Mouse (Mus musculus): ENCODE measurements at regions not wholly inside any gene's neighbourhood (a gene's known extent, or its start where the extent isn't known, plus 50 kb on each side); places are given as distances from the start of the nearest gene placed in this dataset.
A peak's percentile ranks its signal among the peaks of the same experiment; 100 is the strongest.
"Not testable (repeated sequence)": the region's sequence is repeated elsewhere in the genome, so short reads cannot be mapped to it uniquely, and the experiment has no call there.

- no peak for ATAC-seq (ENCODE audit: insufficient read depth, low FRiP score)
- no peak overlapping the region for H3K4me3 ChIP-seq (replicated peaks; ENCODE audit: low read length)
- H3K9me3 ChIP-seq (replicated peaks; ENCODE audit: control insufficient read depth, low read length), result peaks cover 36% of the 10 kb centered on the region
- no peaks in the 10 kb centered on the region for H3K27me3 ChIP-seq (ENCODE audit: control insufficient read depth, insufficient read depth, low read length)
- no peak overlapping the region for H3K27ac ChIP-seq (ENCODE audit: low read length)
- no peak overlapping the region for H3K4me2 ChIP-seq (ENCODE audit: low read depth, low read length)
- WGBS, result 94% methylated on average over 1 of the region's 1 CpGs
- no peaks in the 10 kb centered on the region for H3K36me3 ChIP-seq (ENCODE audit: control insufficient read depth, insufficient read depth, low read length)
- H3K4me1 ChIP-seq (ENCODE audit: control insufficient read depth, insufficient read depth, low read length), result no peaks in the 10 kb centered on the region
- no peak overlapping the region for H3K9ac ChIP-seq (ENCODE audit: low read length)
Measured at GRCm38 (mm10) chr4:122025866-122026265, 404.0 kb upstream of the Gm12887 start.

- WGBS, result 85% methylated on average over 15 of the region's 15 CpGs
- no peak overlapping the region for H3K4me3 ChIP-seq (replicated peaks; ENCODE audit: low read length)
- no peaks in the 10 kb centered on the region for H3K4me1 ChIP-seq (ENCODE audit: control insufficient read depth, insufficient read depth, low read length)
- no peak overlapping the region for H3K9ac ChIP-seq (ENCODE audit: low read length)
- H3K4me2 ChIP-seq (ENCODE audit: low read depth, low read length), result no peak overlapping the region
- ATAC-seq (ENCODE audit: insufficient read depth, low FRiP score), result peak; percentile 50; the same call in 1 of the 2 replicates
- H3K27ac ChIP-seq (ENCODE audit: low read length), result no peak overlapping the region
- H3K9me3 ChIP-seq (replicated peaks; ENCODE audit: control insufficient read depth, low read length), result peaks cover 36% of the 10 kb centered on the region
- H3K27me3 ChIP-seq (ENCODE audit: control insufficient read depth, insufficient read depth, low read length), result no peaks in the 10 kb centered on the region
- no peaks in the 10 kb centered on the region for H3K36me3 ChIP-seq (ENCODE audit: control insufficient read depth, insufficient read depth, low read length)
Measured at GRCm38 (mm10) chr4:122022854-122023253, 401.0 kb upstream of the Gm12887 start.

- H3K9ac ChIP-seq (ENCODE audit: low read length); H3K4me1 ChIP-seq (ENCODE audit: control insufficient read depth, insufficient read depth, low read length); H3K4me2 ChIP-seq (ENCODE audit: low read depth, low read length); H3K36me3 ChIP-seq (ENCODE audit: control insufficient read depth, insufficient read depth, low read length); H3K27me3 ChIP-seq (ENCODE audit: control insufficient read depth, insufficient read depth, low read length); H3K4me3 ChIP-seq (replicated peaks; ENCODE audit: low read length); H3K27ac ChIP-seq (ENCODE audit: low read length): not testable (repeated sequence)
- H3K9me3 ChIP-seq (replicated peaks; ENCODE audit: control insufficient read depth, low read length), result peaks cover 17% of the 10 kb centered on the region
- WGBS, result 94% methylated on average over 26 of the region's 26 CpGs
- ATAC-seq (ENCODE audit: insufficient read depth, low FRiP score), result 0 out of 2 replicates have a peak, but pooled peaks have one; percentile 13
Measured at GRCm38 (mm10) chr4:122008938-122009459, 387.1 kb upstream of the Gm12887 start.

DNA sequence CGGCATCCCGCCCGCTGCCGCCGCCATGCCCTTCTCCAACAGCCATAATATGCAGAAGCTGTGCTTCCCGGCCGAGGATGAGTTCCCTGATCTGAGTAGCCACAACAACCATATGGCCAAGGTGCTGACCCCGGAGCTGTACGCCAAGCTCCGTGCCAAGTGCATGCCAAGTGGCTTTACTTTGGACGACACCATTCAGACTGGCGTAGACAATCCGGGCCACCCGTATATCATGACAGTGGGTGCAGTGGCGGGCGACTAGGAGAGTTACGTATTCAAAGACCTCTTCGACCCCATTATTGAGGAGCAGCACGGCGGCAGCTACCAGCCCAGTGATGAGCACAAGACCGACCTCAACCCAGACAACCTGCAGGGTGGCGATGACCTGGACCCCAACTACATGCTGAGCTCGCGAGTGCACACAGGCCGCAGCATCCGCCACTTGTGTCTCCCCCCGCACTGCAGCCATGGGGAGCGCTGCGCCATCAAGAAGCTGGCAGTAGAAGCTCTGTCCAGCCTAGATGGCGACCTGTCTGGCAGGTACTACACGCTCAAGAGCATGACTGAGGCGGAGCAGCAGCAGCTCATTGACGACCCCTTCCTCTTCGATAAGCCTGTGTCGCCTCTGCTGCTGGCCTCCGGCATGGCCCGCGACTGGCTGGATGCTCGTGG is 386.4 kb upstream of the Gm12887 start:
- peaks cover 23% of the 10 kb centered on the region for H3K9me3 ChIP-seq (replicated peaks; ENCODE audit: control insufficient read depth, low read length)
- no peak overlapping the region for H3K4me2 ChIP-seq (ENCODE audit: low read depth, low read length)
- no peaks in the 10 kb centered on the region for H3K4me1 ChIP-seq (ENCODE audit: control insufficient read depth, insufficient read depth, low read length)
- no peak overlapping the region for H3K27ac ChIP-seq (ENCODE audit: low read length)
- peak; percentile 56; the same call in 1 of the 2 replicates for ATAC-seq (ENCODE audit: insufficient read depth, low FRiP score)
- H3K4me3 ChIP-seq (replicated peaks; ENCODE audit: low read length), result no peak overlapping the region
- 92% methylated on average over 39 of the region's 39 CpGs for WGBS
- H3K9ac ChIP-seq (ENCODE audit: low read length), result no peak overlapping the region
- no peaks in the 10 kb centered on the region for H3K27me3 ChIP-seq (ENCODE audit: control insufficient read depth, insufficient read depth, low read length)
- no peaks in the 10 kb centered on the region for H3K36me3 ChIP-seq (ENCODE audit: control insufficient read depth, insufficient read depth, low read length)

- ATAC-seq (ENCODE audit: insufficient read depth, low FRiP score), result peak; percentile 33; the same call in 1 of the 2 replicates
- H3K27me3 ChIP-seq (ENCODE audit: control insufficient read depth, insufficient read depth, low read length), result no peaks in the 10 kb centered on the region
- H3K4me3 ChIP-seq (replicated peaks; ENCODE audit: low read length), result no peak overlapping the region
- no peaks in the 10 kb centered on the region for H3K4me1 ChIP-seq (ENCODE audit: control insufficient read depth, insufficient read depth, low read length)
- no peak overlapping the region for H3K4me2 ChIP-seq (ENCODE audit: low read depth, low read length)
- WGBS, result 61% methylated on average over 2 of the region's 2 CpGs
- H3K36me3 ChIP-seq (ENCODE audit: control insufficient read depth, insufficient read depth, low read length), result no peaks in the 10 kb centered on the region
- no peak overlapping the region for H3K27ac ChIP-seq (ENCODE audit: low read length)
- peaks cover 16% of the 10 kb centered on the region; the same call in 1 of the 2 replicates for H3K9me3 ChIP-seq (replicated peaks; ENCODE audit: control insufficient read depth, low read length)
- H3K9ac ChIP-seq (ENCODE audit: low read length), result no peak overlapping the region
Measured at GRCm38 (mm10) chr4:121986741-121987140, 364.8 kb upstream of the Gm12887 start.

DNA sequence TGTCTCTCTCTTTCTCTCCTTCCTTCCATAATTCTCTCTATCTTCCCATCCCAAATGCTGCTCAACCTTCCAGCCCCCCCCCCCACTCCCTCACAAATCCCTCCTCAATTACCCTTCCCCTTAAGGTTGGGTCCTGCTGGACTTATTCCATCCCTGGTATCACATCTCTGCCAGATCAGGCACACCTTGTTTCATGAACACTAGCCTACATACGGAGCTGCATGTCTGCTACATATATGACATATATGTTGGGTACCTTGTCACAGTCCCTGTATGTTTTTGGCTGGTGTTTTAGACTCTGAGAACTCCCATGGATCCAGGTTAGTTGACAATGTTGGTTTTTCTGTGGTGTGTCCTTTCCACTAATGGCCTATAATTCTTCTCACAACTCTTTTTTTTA is 363.5 kb upstream of the Gm12887 start:
- Histone ChIP-seq H3K27ac (ENCODE audit: low read length) (no peak overlapping the region), H3K9ac (ENCODE audit: low read length) (no peak overlapping the region), H3K9me3 (replicated peaks; ENCODE audit: control insufficient read depth, low read length) (peaks cover 16% of the 10 kb centered on the region; the same call in 1 of the 2 replicates), H3K4me3 (replicated peaks; ENCODE audit: low read length) (no peak overlapping the region), H3K36me3 (ENCODE audit: control insufficient read depth, insufficient read depth, low read length) (no peaks in the 10 kb centered on the region), H3K27me3 (ENCODE audit: control insufficient read depth, insufficient read depth, low read length) (no peaks in the 10 kb centered on the region), H3K4me2 (ENCODE audit: low read depth, low read length) (no peak overlapping the region), H3K4me1 (ENCODE audit: control insufficient read depth, insufficient read depth, low read length) (no peaks in the 10 kb centered on the region)
- 66% methylated on average over 1 of the region's 1 CpGs for WGBS
- ATAC-seq (ENCODE audit: insufficient read depth, low FRiP score), result no peak

DNA sequence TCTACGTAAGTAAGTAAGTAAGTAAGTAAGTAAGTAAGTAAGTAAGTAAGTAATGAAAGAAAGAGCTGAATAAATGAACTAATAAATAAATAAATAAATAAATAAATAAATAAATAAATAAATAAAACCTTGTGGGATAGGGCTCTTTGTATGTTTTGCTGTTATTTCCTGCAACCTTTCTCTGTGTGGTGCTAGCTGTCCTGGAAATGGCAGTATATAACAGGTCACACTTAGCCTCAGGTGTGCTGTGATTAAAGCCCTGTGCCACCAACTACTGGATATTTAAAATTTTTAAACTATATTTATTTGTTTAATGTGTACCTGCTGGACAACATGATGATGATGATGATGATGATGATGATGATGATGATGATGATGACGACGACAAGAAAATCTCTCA is 353.9 kb upstream of the Gm12887 start:
- Histone ChIP-seq H3K4me2 (ENCODE audit: low read depth, low read length) (no peak overlapping the region), H3K27me3 (ENCODE audit: control insufficient read depth, insufficient read depth, low read length) (no peaks in the 10 kb centered on the region), H3K4me3 (replicated peaks; ENCODE audit: low read length) (no peak overlapping the region), H3K4me1 (ENCODE audit: control insufficient read depth, insufficient read depth, low read length) (no peaks in the 10 kb centered on the region), H3K36me3 (ENCODE audit: control insufficient read depth, insufficient read depth, low read length) (no peaks in the 10 kb centered on the region), H3K9ac (ENCODE audit: low read length) (no peak overlapping the region), H3K27ac (ENCODE audit: low read length) (no peak overlapping the region), H3K9me3 (replicated peaks; ENCODE audit: control insufficient read depth, low read length) (no peaks in the 10 kb centered on the region)
- WGBS, result 81% methylated on average over 3 of the region's 3 CpGs
- ATAC-seq (ENCODE audit: insufficient read depth, low FRiP score), result no peak

Data from stomach, embryonic 16.5 days (tissue).